Mouse (Mus musculus) megakaryocyte, embryonic 14.5 days (primary cell): Measurements from ENCODE around the gene Dars2. TPM values are rescaled to one million over a fixed set of nuclear protein-coding genes. Genes with fewer than 3 reads are reported as not detected.
A peak's percentile ranks its signal among the peaks of the same experiment; 100 is the strongest.
"Not testable (repeated sequence)": the region's sequence is repeated elsewhere in the genome, so short reads cannot be mapped to it uniquely, and the experiment has no call there.

Experiments used
- H3K27me3 ChIP-seq: replicated peaks from 2 replicates; pipeline ENCODE3; 2012; ENCODE audit warnings: inconsistent platforms
- H3K36me3 ChIP-seq: replicated peaks from 2 replicates; pipeline ENCODE3; 2012; ENCODE audit warnings: low read length, inconsistent platforms, mixed read lengths
- H3K4me1 ChIP-seq: 2 replicates; pipeline ENCODE4 v1.6.1; 2012; ENCODE audit warnings: inconsistent platforms
- H3K4me3 ChIP-seq: replicated peaks from 2 replicates; pipeline ENCODE3; 2012; ENCODE audit warnings: moderate library complexity, mild to moderate bottlenecking, inconsistent platforms
- H3K9me3 ChIP-seq: 2 replicates; pipeline ENCODE4 v1.6.1; 2012; ENCODE audit warnings: inconsistent platforms
- FLI1 ChIP-seq: IDR thresholded peaks from 2 replicates; pipeline ENCODE4 v1.6.1; 2012; ENCODE audit warnings: low read length, inconsistent platforms, mixed read lengths
- GATA1 ChIP-seq: IDR thresholded peaks from 3 replicates; pipeline ENCODE4 v1.6.1; 2012; ENCODE audit warnings: mixed read lengths, low read length, inconsistent platforms, borderline replicate concordance
- polyA plus RNA-seq: library from polyadenylated mRNA; stranded (reverse); fragments of >175 nt; gene quantifications from 2 replicates; pipeline ENCODE4 v1.2.3, GENCODE M21; 2012; ENCODE audit warnings: low replicate concordance; ENCODE audit not compliant: insufficient read depth

Gene Dars2
- polyA plus RNA-seq, 1 experiment = 0.46 TPM

DNA sequence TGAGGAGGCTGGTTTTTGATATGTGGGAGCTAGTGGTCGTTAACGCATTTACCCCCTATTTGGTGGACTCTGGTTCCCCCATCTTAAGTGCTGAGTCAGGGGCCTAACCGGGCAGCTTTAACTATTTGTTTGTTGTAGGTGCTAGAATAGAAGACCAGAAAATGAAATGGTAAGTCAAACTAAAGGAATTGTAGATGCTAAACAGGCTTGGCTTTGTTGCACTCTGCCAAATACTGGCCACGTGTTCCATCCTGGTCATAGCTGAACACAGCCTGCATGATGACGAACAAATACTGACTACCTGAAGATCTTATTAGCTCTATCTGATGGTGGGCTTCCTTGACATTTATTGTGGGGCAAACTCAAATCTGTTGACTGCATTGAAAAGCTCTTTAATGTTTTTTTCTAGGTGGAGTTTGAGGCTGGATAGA, 34.0 kb downstream of the Dars2 start:
- Histone ChIP-seq H3K36me3 (peaks cover 69% of the 10 kb centered on the region), H3K27me3 (no peaks in the 10 kb centered on the region), H3K4me3 (peak overlapping the region; percentile 98), H3K9me3 (no peaks in the 10 kb centered on the region), H3K4me1 (peaks cover 60% of the 10 kb centered on the region)
- TF ChIP-seq FLI1 = no peak
- no peak for TF ChIP-seq GATA1

- no peaks in the 10 kb centered on the region for H3K27me3 ChIP-seq
- peak overlapping the region; percentile 98 for H3K4me3 ChIP-seq
- peaks cover 69% of the 10 kb centered on the region for H3K36me3 ChIP-seq
- H3K4me1 ChIP-seq = peaks cover 60% of the 10 kb centered on the region
- TF ChIP-seq GATA1 (no peak), FLI1 (no peak)
- H3K9me3 ChIP-seq = no peaks in the 10 kb centered on the region
These were observed 34.6 kb downstream of the Dars2 start for GRCm38 (mm10) chr1:161035786-161036404.

DNA sequence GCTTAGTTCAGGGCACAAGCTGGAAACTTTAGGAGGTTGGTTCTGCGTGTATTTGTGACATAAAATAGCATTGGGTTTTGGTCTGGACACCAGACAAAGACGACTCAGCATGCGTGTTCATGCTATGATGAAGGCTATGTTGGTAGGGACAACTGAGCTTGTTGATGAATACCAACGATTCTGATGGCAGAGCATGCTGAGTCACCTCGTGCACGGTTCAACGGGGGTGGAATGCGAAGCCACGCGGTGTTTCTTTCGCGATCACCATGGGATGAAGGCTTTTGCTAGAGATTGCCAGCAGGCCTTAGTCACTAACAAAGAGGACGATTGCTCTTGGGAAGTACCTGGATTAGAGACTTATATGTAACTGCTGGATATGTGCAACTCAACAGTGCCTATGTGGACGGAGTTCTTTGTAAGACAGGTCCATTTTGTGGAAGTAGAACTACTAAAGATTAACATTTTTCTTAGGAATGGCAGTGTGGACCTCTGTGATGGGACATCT, 35.1 kb downstream of the Dars2 start:
- Histone ChIP-seq H3K4me3 (peak overlapping the region; percentile 98), H3K36me3 (peaks cover 69% of the 10 kb centered on the region), H3K27me3 (no peaks in the 10 kb centered on the region), H3K4me1 (peaks cover 63% of the 10 kb centered on the region), H3K9me3 (no peaks in the 10 kb centered on the region)
- TF ChIP-seq GATA1 (no peak), FLI1 (no peak)

DNA sequence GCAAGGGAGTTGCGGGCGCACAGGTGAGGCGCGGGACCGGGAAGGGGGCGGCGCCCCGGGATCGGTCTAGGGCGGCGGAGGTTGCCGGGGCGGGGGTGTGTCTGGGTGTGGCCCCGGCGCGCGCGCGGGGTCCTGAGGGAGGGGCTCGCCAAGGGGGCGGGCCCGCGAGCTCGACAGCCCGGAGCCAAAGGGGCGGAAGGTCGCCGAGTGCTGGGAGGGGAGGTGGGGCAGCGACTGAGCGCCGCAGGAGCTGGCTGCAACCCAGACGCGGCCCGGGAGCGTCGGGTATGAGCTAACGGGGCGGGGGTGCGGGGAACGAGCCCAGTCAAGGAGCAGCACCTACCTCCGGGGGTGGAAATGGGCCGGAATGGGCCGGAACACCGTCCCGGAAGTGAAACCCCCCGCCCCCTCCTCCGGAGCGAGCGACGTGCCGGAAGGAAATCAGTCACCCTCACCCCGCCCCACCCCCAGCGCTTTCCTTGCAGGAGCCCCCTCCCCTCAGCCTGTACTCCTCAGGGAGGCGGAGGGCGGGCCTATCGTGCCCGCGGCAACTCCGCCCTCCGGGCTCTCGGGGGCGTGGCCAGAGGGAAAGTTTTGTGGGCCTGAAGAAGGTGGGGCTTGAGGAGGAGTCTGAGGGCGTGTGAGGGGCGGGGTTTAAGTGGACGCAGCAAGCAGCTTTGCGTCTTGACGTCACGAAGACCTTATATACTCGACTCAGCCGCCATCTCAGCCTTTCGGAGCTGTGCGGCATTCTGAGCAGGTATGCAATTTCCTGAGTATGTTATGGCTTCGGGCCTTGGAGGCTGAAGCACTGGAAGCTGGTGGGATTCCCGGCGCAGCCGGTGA, 35.8 kb downstream of the Dars2 start, which contains the start of gene Zbtb37:
TSS of gene Zbtb37 (minus strand) at position 415 of the 846 bp plus-strand sequence.
- TF ChIP-seq GATA1 (no peak), FLI1 (no peak)
- Histone ChIP-seq H3K36me3 (peaks cover 69% of the 10 kb centered on the region), H3K27me3 (no peaks in the 10 kb centered on the region), H3K4me3 (peak within 1 kb of the TSS; percentile 98), H3K9me3 (no peaks in the 10 kb centered on the region), H3K4me1 (peaks cover 64% of the 10 kb centered on the region)

GRCm38 (mm10) chr1:161033856-161034434, 36.5 kb downstream of the Dars2 start:
- Histone ChIP-seq H3K4me3 (peak overlapping the region; percentile 98), H3K9me3 (no peaks in the 10 kb centered on the region), H3K4me1 (peaks cover 59% of the 10 kb centered on the region), H3K27me3 (no peaks in the 10 kb centered on the region), H3K36me3 (peaks cover 67% of the 10 kb centered on the region)
- TF ChIP-seq GATA1 = no peak
- no peak for TF ChIP-seq FLI1

- Histone ChIP-seq H3K4me1 (peaks cover 52% of the 10 kb centered on the region), H3K27me3 (no peaks in the 10 kb centered on the region), H3K36me3 (peaks cover 52% of the 10 kb centered on the region), H3K4me3 (no peak overlapping the region), H3K9me3 (no peaks in the 10 kb centered on the region)
- TF ChIP-seq GATA1 = no peak
- no peak for TF ChIP-seq FLI1
These were observed 38.1 kb downstream of the Dars2 start for GRCm38 (mm10) chr1:161032345-161032744.

- H3K9me3 ChIP-seq = no peaks in the 10 kb centered on the region
- H3K4me3 ChIP-seq = no peak overlapping the region
- no peak for TF ChIP-seq FLI1
- no peak for TF ChIP-seq GATA1
- H3K27me3 ChIP-seq = no peaks in the 10 kb centered on the region
- peaks cover 55% of the 10 kb centered on the region for H3K4me1 ChIP-seq
- H3K36me3 ChIP-seq = peaks cover 52% of the 10 kb centered on the region
These were observed 38.6 kb downstream of the Dars2 start for GRCm38 (mm10) chr1:161031881-161032280.

DNA sequence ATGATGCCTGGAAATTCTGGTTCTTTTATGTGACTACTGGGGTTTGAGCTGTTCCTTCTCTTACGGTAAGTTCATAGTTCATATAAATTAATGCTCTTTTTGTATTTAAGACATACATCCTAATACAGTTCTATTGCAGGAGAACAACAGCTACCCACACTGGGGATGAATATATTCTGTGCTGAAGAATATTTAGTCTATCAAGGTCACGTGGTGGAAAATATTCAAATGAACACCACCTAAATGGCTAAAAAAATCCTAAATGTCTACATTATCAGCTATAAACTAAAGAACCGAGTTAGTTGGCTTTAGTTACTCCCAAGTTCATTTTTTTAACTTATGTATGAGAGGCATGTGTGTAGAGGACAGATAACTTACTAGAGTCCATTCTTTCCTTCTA, 40.4 kb downstream of the Dars2 start:
- H3K36me3 ChIP-seq = peaks cover 52% of the 10 kb centered on the region
- TF ChIP-seq GATA1 (no peak), FLI1 (no peak)
- H3K4me3 ChIP-seq = no peak overlapping the region
- H3K9me3 ChIP-seq = no peaks in the 10 kb centered on the region
- no peaks in the 10 kb centered on the region for H3K27me3 ChIP-seq
- peaks cover 44% of the 10 kb centered on the region for H3K4me1 ChIP-seq

DNA sequence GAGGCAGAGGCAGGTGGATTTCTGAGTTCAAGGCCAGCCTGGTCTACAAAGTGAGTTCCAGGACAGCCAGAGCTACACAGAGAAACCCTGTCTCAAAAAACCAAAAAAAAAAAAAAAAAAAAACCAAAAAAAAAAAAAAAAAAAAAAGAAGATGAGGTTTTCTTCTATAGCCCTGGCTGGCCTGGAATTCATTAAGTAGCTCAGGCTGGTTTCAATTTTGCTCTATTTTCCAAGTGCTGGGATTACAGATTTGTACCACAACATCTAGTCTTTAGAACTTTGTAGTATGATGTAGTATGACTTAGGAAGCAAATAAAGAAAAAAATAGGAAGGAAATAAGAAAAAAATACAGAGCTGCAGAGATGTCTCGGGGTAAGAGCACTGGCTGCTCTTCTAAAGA, 42.0 kb downstream of the Dars2 start:
- not testable (repeated sequence) for H3K4me3 ChIP-seq, H3K9me3 ChIP-seq, H3K27me3 ChIP-seq
- Histone ChIP-seq H3K36me3 (peaks cover 60% of the 10 kb centered on the region), H3K4me1 (peaks cover 35% of the 10 kb centered on the region)

DNA sequence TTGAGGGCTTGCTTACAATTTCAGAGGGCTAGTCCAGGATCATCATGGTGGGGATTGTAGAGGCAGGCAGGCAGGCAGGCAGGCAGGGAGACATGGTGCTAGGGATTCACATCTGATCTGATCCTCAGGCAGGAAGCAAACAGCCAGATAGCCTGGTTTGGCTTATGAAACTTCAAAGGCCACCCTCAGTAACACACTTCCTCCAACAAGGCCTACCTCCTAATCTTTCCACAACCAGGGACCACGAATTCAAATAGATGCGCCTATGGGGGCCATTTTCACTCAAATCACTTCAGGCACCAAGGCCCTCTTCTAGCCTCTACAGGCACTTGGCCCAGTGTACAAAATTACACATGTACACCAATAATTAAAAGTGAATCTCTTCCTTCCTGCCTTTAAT, 43.3 kb downstream of the Dars2 start:
- no peak for TF ChIP-seq FLI1
- TF ChIP-seq GATA1 = no peak
- H3K4me1 ChIP-seq = peaks cover 34% of the 10 kb centered on the region
- H3K27me3 ChIP-seq = no peaks in the 10 kb centered on the region
- H3K9me3 ChIP-seq = no peaks in the 10 kb centered on the region
- peaks cover 57% of the 10 kb centered on the region for H3K36me3 ChIP-seq
- no peak overlapping the region for H3K4me3 ChIP-seq
